Mouse (Mus musculus) R1 (cell line): Measurements from ENCODE around the gene Ippk.

Source experiments
- DNase-seq: peaks from one replicate; pipeline ENCODE4 v3.0.0-alpha.2; 2018; ENCODE audit warnings: low read depth, low spot score

Ippk gene

GRCm38 (mm10) chr13:49480057-49480456 lies 59.0 kb downstream of the Ippk start:
- no peak for DNase-seq

GRCm38 (mm10) chr13:49480551-49480950 lies 59.5 kb downstream of the Ippk start:
- DNase-seq, result no peak

GRCm38 (mm10) chr13:49485388-49485787 lies 64.3 kb downstream of the Ippk start:
- no peak for DNase-seq

GRCm38 (mm10) chr13:49492376-49493368 lies 71.6 kb downstream of the Ippk start, which contains the start of gene Tes3-ps:
Gene Tes3-ps (plus strand): TSS chr13:49493318.
- no peak for DNase-seq

- no peak for DNase-seq
Observed at GRCm38 (mm10) chr13:49504510-49504909, 83.5 kb downstream of the Ippk start, which contains the start of gene Ecm2. Gene Ecm2 (plus strand): TSS chr13:49504810.

- no peak for DNase-seq
Observed at GRCm38 (mm10) chr13:49505776-49506175, 84.7 kb downstream of the Ippk start.

GRCm38 (mm10) chr13:49507176-49507575 lies 86.1 kb downstream of the Ippk start:
- DNase-seq, result no peak
